Mouse (Mus musculus): Measurements from ENCODE around the gene Furin. TPM values are rescaled to one million over a fixed set of nuclear protein-coding genes. Genes with fewer than 3 reads are reported as not detected.

The Furin gene
- polyA plus RNA-seq (2015; fragmentation: Nextera tagmentation; extraction: Ambion mirVana), result 12.1 and 13.6 TPM in 2 replicates

GRCm38 (mm10) chr7:80405188-80405695 lies at the start of gene Furin:
Furin (minus strand) TSS chr7:80405436.

GRCm38 (mm10) chr7:80387633-80388543 lies 17.3 kb downstream of the Furin start, which contains the start of gene Fes:
Fes (minus strand) TSS chr7:80387946.

GRCm38 (mm10) chr7:80371041-80371751 lies 34.0 kb downstream of the Furin start, which contains the start of gene Man2a2:
Man2a2 (minus strand) TSS chr7:80371375.

GRCm38 (mm10) chr7:80342858-80343257 lies 62.4 kb downstream of the Furin start, which contains the start of gene Hddc3:
Hddc3 (plus strand) TSS chr7:80343104.

GRCm38 (mm10) chr7:80340793-80341192 lies 64.4 kb downstream of the Furin start, which contains the start of gene Unc45a:
Unc45a (minus strand) TSS chr7:80341005.

Other genes starting within 250 kb of the Furin start
- gene Sema4b, start 218.6 kb downstream of the Furin start, polyA plus RNA-seq (2015; fragmentation: Nextera tagmentation; extraction: Ambion mirVana), result 3.1 and 4.7 TPM in 2 replicates
- gene Cib1, start 172.6 kb downstream of the Furin start, polyA plus RNA-seq (2015; fragmentation: Nextera tagmentation; extraction: Ambion mirVana), result 23.7 and 30.6 TPM in 2 replicates
- 1.6 and 2.0 TPM in 2 replicates for gene Gdpgp1, start 172.6 kb downstream of the Furin start, polyA plus RNA-seq (2015; fragmentation: Nextera tagmentation; extraction: Ambion mirVana)
- 0.69 and 0.96 TPM in 2 replicates for gene Ttll13, start 159.1 kb downstream of the Furin start, polyA plus RNA-seq (2015; fragmentation: Nextera tagmentation; extraction: Ambion mirVana)
- 36.0 and 36.6 TPM in 2 replicates for gene Ngrn, start 144.2 kb downstream of the Furin start, polyA plus RNA-seq (2015; fragmentation: Nextera tagmentation; extraction: Ambion mirVana)
- 3.1 and 3.9 TPM in 2 replicates for gene Vps33b, start 135.8 kb downstream of the Furin start, polyA plus RNA-seq (2015; fragmentation: Nextera tagmentation; extraction: Ambion mirVana)
- gene Prc1, start 111.0 kb downstream of the Furin start, polyA plus RNA-seq (2015; fragmentation: Nextera tagmentation; extraction: Ambion mirVana), result 27.3 and 29.1 TPM in 2 replicates
- gene Rccd1, start 81.0 kb downstream of the Furin start, polyA plus RNA-seq (2015; fragmentation: Nextera tagmentation; extraction: Ambion mirVana), result 3.5 and 4.3 TPM in 2 replicates
- 13.4 and 14.3 TPM in 2 replicates for gene Unc45a, start 64.4 kb downstream of the Furin start, polyA plus RNA-seq (2015; fragmentation: Nextera tagmentation; extraction: Ambion mirVana)
- gene Hddc3, start 62.3 kb downstream of the Furin start, polyA plus RNA-seq (2015; fragmentation: Nextera tagmentation; extraction: Ambion mirVana), result 13.9 and 14.1 TPM in 2 replicates
- gene Man2a2, start 34.1 kb downstream of the Furin start, polyA plus RNA-seq (2015; fragmentation: Nextera tagmentation; extraction: Ambion mirVana), result 11.9 and 15.5 TPM in 2 replicates
- gene Fes, start 17.5 kb downstream of the Furin start, polyA plus RNA-seq (2015; fragmentation: Nextera tagmentation; extraction: Ambion mirVana), result 10.1 and 10.8 TPM in 2 replicates
- 2.7 and 3.3 TPM in 2 replicates for gene Blm, start 129.7 kb upstream of the Furin start, polyA plus RNA-seq (2015; fragmentation: Nextera tagmentation; extraction: Ambion mirVana)

Data from skeletal muscle tissue, postnatal 0 days (tissue).